Mouse (Mus musculus): Measurements from ENCODE around the gene Ropn1l. TPM values are rescaled to one million over a fixed set of nuclear protein-coding genes. Genes with fewer than 3 reads are reported as not detected.

Ropn1l gene
- polyA plus RNA-seq, 1 experiment from 2014 or later, result 3.3 TPM

GRCm38 (mm10) chr15:31436083-31436482 lies 17.5 kb downstream of the Ropn1l start:
- Histone ChIP-seq H3K9ac (ENCODE audit: low read depth, low read length) (no peak overlapping the region), H3K36me3 (ENCODE audit: control insufficient read depth, insufficient read depth, low read length) (no peaks in the 10 kb centered on the region), H3K27me3 (ENCODE audit: control insufficient read depth, insufficient read depth, low read length) (no peaks in the 10 kb centered on the region; the same call in 1 of the 2 replicates), H3K4me2 (no peak overlapping the region), H3K4me1 (ENCODE audit: control insufficient read depth, insufficient read depth, low read length) (no peaks in the 10 kb centered on the region), H3K27ac (ENCODE audit: low read depth, low read length) (no peak overlapping the region), H3K4me3 (ENCODE audit: low read depth, low read length) (no peak overlapping the region), H3K9me3 (replicated peaks; ENCODE audit: control insufficient read depth, low read length) (no peaks in the 10 kb centered on the region)
- 35% methylated on average over 1 of the region's 1 CpGs for WGBS (ENCODE audit: insufficient replicate concordance)
- ATAC-seq (replicated peaks; ENCODE audit: insufficient number of reproducible peaks, low FRiP score, low TSS enrichment), result no peak

GRCm38 (mm10) chr15:31433768-31434167 lies 19.8 kb downstream of the Ropn1l start:
- Histone ChIP-seq H3K4me3 (ENCODE audit: low read depth, low read length) (no peak overlapping the region), H3K9ac (ENCODE audit: low read depth, low read length) (no peak overlapping the region), H3K4me2 (no peak overlapping the region), H3K9me3 (replicated peaks; ENCODE audit: control insufficient read depth, low read length) (no peaks in the 10 kb centered on the region), H3K27ac (ENCODE audit: low read depth, low read length) (no peak overlapping the region), H3K27me3 (ENCODE audit: control insufficient read depth, insufficient read depth, low read length) (no peaks in the 10 kb centered on the region; the same call in 1 of the 2 replicates), H3K4me1 (ENCODE audit: control insufficient read depth, insufficient read depth, low read length) (no peaks in the 10 kb centered on the region), H3K36me3 (ENCODE audit: control insufficient read depth, insufficient read depth, low read length) (no peaks in the 10 kb centered on the region)
- ATAC-seq (replicated peaks; ENCODE audit: insufficient number of reproducible peaks, low FRiP score, low TSS enrichment), result no peak
- 73% methylated on average over 7 of the region's 7 CpGs for WGBS (ENCODE audit: insufficient replicate concordance)

GRCm38 (mm10) chr15:31431847-31432246 lies 21.7 kb downstream of the Ropn1l start:
- Histone ChIP-seq H3K9me3 (replicated peaks; ENCODE audit: control insufficient read depth, low read length) (no peaks in the 10 kb centered on the region), H3K9ac (ENCODE audit: low read depth, low read length) (no peak overlapping the region), H3K36me3 (ENCODE audit: control insufficient read depth, insufficient read depth, low read length) (no peaks in the 10 kb centered on the region), H3K27me3 (ENCODE audit: control insufficient read depth, insufficient read depth, low read length) (no peaks in the 10 kb centered on the region; the same call in 1 of the 2 replicates), H3K4me1 (ENCODE audit: control insufficient read depth, insufficient read depth, low read length) (no peaks in the 10 kb centered on the region), H3K4me2 (no peak overlapping the region), H3K27ac (ENCODE audit: low read depth, low read length) (no peak overlapping the region), H3K4me3 (ENCODE audit: low read depth, low read length) (no peak overlapping the region)
- ATAC-seq (replicated peaks; ENCODE audit: insufficient number of reproducible peaks, low FRiP score, low TSS enrichment), result no peak
- WGBS (ENCODE audit: insufficient replicate concordance), result 83% methylated on average over 8 of the region's 8 CpGs

GRCm38 (mm10) chr15:31430014-31430413 lies 23.5 kb downstream of the Ropn1l start:
- no peak overlapping the region for H3K9ac ChIP-seq (ENCODE audit: low read depth, low read length)
- WGBS (ENCODE audit: insufficient replicate concordance), result 57% methylated on average over 2 of the region's 2 CpGs
- H3K4me2 ChIP-seq, result no peak overlapping the region
- no peak overlapping the region for H3K4me3 ChIP-seq (ENCODE audit: low read depth, low read length)
- ATAC-seq (replicated peaks; ENCODE audit: insufficient number of reproducible peaks, low FRiP score, low TSS enrichment), result no peak
- no peaks in the 10 kb centered on the region for H3K9me3 ChIP-seq (replicated peaks; ENCODE audit: control insufficient read depth, low read length)
- H3K36me3 ChIP-seq (ENCODE audit: control insufficient read depth, insufficient read depth, low read length), result no peaks in the 10 kb centered on the region
- H3K27ac ChIP-seq (ENCODE audit: low read depth, low read length), result no peak overlapping the region
- H3K4me1 ChIP-seq (ENCODE audit: control insufficient read depth, insufficient read depth, low read length), result no peaks in the 10 kb centered on the region
- no peaks in the 10 kb centered on the region; the same call in 1 of the 2 replicates for H3K27me3 ChIP-seq (ENCODE audit: control insufficient read depth, insufficient read depth, low read length)

GRCm38 (mm10) chr15:31429429-31429828 lies 24.1 kb downstream of the Ropn1l start:
- H3K4me1 ChIP-seq (ENCODE audit: control insufficient read depth, insufficient read depth, low read length), result no peaks in the 10 kb centered on the region
- WGBS (ENCODE audit: insufficient replicate concordance), result 70% methylated on average over 7 of the region's 7 CpGs
- no peak for ATAC-seq (replicated peaks; ENCODE audit: insufficient number of reproducible peaks, low FRiP score, low TSS enrichment)
- no peak overlapping the region for H3K4me3 ChIP-seq (ENCODE audit: low read depth, low read length)
- H3K9me3 ChIP-seq (replicated peaks; ENCODE audit: control insufficient read depth, low read length), result no peaks in the 10 kb centered on the region
- H3K4me2 ChIP-seq, result no peak overlapping the region
- no peaks in the 10 kb centered on the region; the same call in 1 of the 2 replicates for H3K27me3 ChIP-seq (ENCODE audit: control insufficient read depth, insufficient read depth, low read length)
- no peak overlapping the region for H3K9ac ChIP-seq (ENCODE audit: low read depth, low read length)
- H3K27ac ChIP-seq (ENCODE audit: low read depth, low read length), result no peak overlapping the region
- H3K36me3 ChIP-seq (ENCODE audit: control insufficient read depth, insufficient read depth, low read length), result no peaks in the 10 kb centered on the region

- no peak overlapping the region for H3K4me2 ChIP-seq
- H3K36me3 ChIP-seq (ENCODE audit: control insufficient read depth, insufficient read depth, low read length), result no peaks in the 10 kb centered on the region
- no peak overlapping the region for H3K4me3 ChIP-seq (ENCODE audit: low read depth, low read length)
- H3K27me3 ChIP-seq (ENCODE audit: control insufficient read depth, insufficient read depth, low read length), result no peaks in the 10 kb centered on the region; the same call in 1 of the 2 replicates
- H3K9me3 ChIP-seq (replicated peaks; ENCODE audit: control insufficient read depth, low read length), result no peaks in the 10 kb centered on the region
- H3K9ac ChIP-seq (ENCODE audit: low read depth, low read length), result no peak overlapping the region
- 69% methylated on average over 12 of the region's 12 CpGs for WGBS (ENCODE audit: insufficient replicate concordance)
- H3K27ac ChIP-seq (ENCODE audit: low read depth, low read length), result no peak overlapping the region
- no peaks in the 10 kb centered on the region for H3K4me1 ChIP-seq (ENCODE audit: control insufficient read depth, insufficient read depth, low read length)
- ATAC-seq (replicated peaks; ENCODE audit: insufficient number of reproducible peaks, low FRiP score, low TSS enrichment), result no peak
Observed at GRCm38 (mm10) chr15:31428571-31428970, 25.0 kb downstream of the Ropn1l start.

GRCm38 (mm10) chr15:31427390-31427789 lies 26.1 kb downstream of the Ropn1l start:
- Histone ChIP-seq H3K9ac (ENCODE audit: low read depth, low read length) (no peak overlapping the region), H3K4me1 (ENCODE audit: control insufficient read depth, insufficient read depth, low read length) (peaks cover 6% of the 10 kb centered on the region; the same call in 1 of the 2 replicates), H3K4me3 (ENCODE audit: low read depth, low read length) (no peak overlapping the region), H3K4me2 (no peak overlapping the region), H3K36me3 (ENCODE audit: control insufficient read depth, insufficient read depth, low read length) (no peaks in the 10 kb centered on the region), H3K27me3 (ENCODE audit: control insufficient read depth, insufficient read depth, low read length) (no peaks in the 10 kb centered on the region; the same call in 1 of the 2 replicates), H3K9me3 (replicated peaks; ENCODE audit: control insufficient read depth, low read length) (no peaks in the 10 kb centered on the region), H3K27ac (ENCODE audit: low read depth, low read length) (no peak overlapping the region)
- WGBS (ENCODE audit: insufficient replicate concordance), result 64% methylated on average over 3 of the region's 3 CpGs
- ATAC-seq (replicated peaks; ENCODE audit: insufficient number of reproducible peaks, low FRiP score, low TSS enrichment), result no peak

- Histone ChIP-seq H3K27ac (ENCODE audit: low read depth, low read length) (no peak overlapping the region), H3K27me3 (ENCODE audit: control insufficient read depth, insufficient read depth, low read length) (no peaks in the 10 kb centered on the region), H3K36me3 (ENCODE audit: control insufficient read depth, insufficient read depth, low read length) (no peaks in the 10 kb centered on the region), H3K4me1 (ENCODE audit: control insufficient read depth, insufficient read depth, low read length) (peaks cover 6% of the 10 kb centered on the region; the same call in 1 of the 2 replicates), H3K9me3 (replicated peaks; ENCODE audit: control insufficient read depth, low read length) (no peaks in the 10 kb centered on the region), H3K9ac (ENCODE audit: low read depth, low read length) (no peak overlapping the region), H3K4me2 (no peak overlapping the region), H3K4me3 (ENCODE audit: low read depth, low read length) (no peak overlapping the region)
- ATAC-seq (replicated peaks; ENCODE audit: insufficient number of reproducible peaks, low FRiP score, low TSS enrichment), result no peak
- WGBS (ENCODE audit: insufficient replicate concordance), result 32% methylated on average over 8 of the region's 8 CpGs
Observed at GRCm38 (mm10) chr15:31426066-31426706, 27.4 kb downstream of the Ropn1l start.

Measured in heart, embryonic 11.5 days (tissue).